Mouse (Mus musculus) testis, adult 2 months (tissue): Measurements from ENCODE around the gene Bhlhe41.

Experiments
- CTCF ChIP-seq: fragments of 200-500 bp; IDR thresholded peaks from 2 replicates; pipeline ENCODE4 v1.5.1; 2012; ENCODE audit warnings: low read depth, mild to moderate bottlenecking, inconsistent platforms, low read length, moderate library complexity; ENCODE audit not compliant: control insufficient read depth, insufficient read depth, insufficient replicate concordance
- POLR2A ChIP-seq: fragments of 200-500 bp; IDR thresholded peaks from 2 replicates; pipeline ENCODE4 v1.6.1; 2012; ENCODE audit warnings: low read depth, mild to moderate bottlenecking, inconsistent platforms, low read length, moderate library complexity; ENCODE audit not compliant: control insufficient read depth

DNA sequence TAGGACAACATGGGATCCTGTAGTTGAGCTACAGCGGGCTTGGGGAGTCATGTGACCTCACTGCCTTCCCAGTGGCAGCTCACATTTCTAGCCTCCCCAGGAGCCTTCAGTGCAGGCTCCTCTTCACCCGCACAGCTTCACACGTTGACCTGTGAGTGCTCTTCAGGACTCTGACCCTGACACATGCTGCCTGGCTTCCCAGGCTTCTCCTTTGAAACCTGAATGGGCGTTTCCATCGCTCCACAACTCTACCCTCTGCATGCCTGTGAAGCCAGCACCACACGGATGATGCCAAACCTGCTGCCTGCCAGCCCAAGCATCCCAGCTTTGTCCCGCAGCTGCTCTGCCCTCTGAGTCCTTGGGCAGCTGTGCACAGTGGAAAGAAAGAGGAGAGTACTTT lies 55.8 kb downstream of the Bhlhe41 start:
- TF ChIP-seq CTCF (no peak), POLR2A (no peak)
